Mouse (Mus musculus) monocyte, adult 59 days (primary cell): ENCODE results near the gene Spsb2. TPM values are rescaled to one million over a fixed set of nuclear protein-coding genes. Genes with fewer than 3 reads are reported as not detected.

Experiments
- total RNA-seq, 2 experiments: library from RNA; stranded (reverse); gene quantifications; one replicate each; pipeline ENCODE4 v1.2.4; 2023

Gene Spsb2
- 10 to 100 TPM; 20.4 to 20.7 TPM for total RNA-seq

GRCm38 (mm10) chr6:124808358-124809012 is at the start of gene Spsb2:
Gene Spsb2, plus strand, starts transcription at chr6:124808661.

GRCm38 (mm10) chr6:124769101-124769765 is 39.2 kb upstream of the Spsb2 start, which contains the start of gene Eno2:
Gene Eno2, minus strand, starts transcription at chr6:124769673.

GRCm38 (mm10) chr6:124779222-124779983 is 29.1 kb upstream of the Spsb2 start, which contains the start of gene Lrrc23:
Gene Lrrc23, minus strand, starts transcription at chr6:124779727.

GRCm38 (mm10) chr6:124813933-124814332 is 5.5 kb downstream of the Spsb2 start, which contains the start of gene Tpi1:
Gene Tpi1, minus strand, starts transcription at chr6:124814296.

GRCm38 (mm10) chr6:124828868-124829798 is 20.7 kb downstream of the Spsb2 start, which contains the start of the genes Usp5 and Cdca3:
Gene Usp5, minus strand, starts transcription at chr6:124829484.
Gene Cdca3, plus strand, starts transcription at chr6:124829547.

GRCm38 (mm10) chr6:124840241-124841167 is 32.0 kb downstream of the Spsb2 start, which contains the start of gene Gnb3:
Gene Gnb3, minus strand, starts transcription at chr6:124840275.

GRCm38 (mm10) chr6:124856916-124857839 is 48.7 kb downstream of the Spsb2 start, which contains the start of gene P3h3:
Gene P3h3, minus strand, starts transcription at chr6:124857752.

Other genes with a start within 250 kb of the Spsb2 start
- gene C1rb, start 238.4 kb upstream of the Spsb2 start, total RNA-seq = 1 to 10 TPM in 1 of 2 experiments, under 1 TPM in 1; 0.84 to 1.1 TPM
- gene C1s2, start 172.6 kb upstream of the Spsb2 start, total RNA-seq = not detected
- 10 to 100 TPM; 40.9 to 54.4 TPM for gene Lpcat3, start 145.6 kb upstream of the Spsb2 start, total RNA-seq
- 10 to 100 TPM; 71.1 to 73.2 TPM for gene Emg1, start 96.5 kb upstream of the Spsb2 start, total RNA-seq
- gene Phb2, start 96.3 kb upstream of the Spsb2 start, total RNA-seq = 100 to 1,000 TPM; 147 to 165 TPM
- gene Ptpn6, start 69.9 kb upstream of the Spsb2 start, total RNA-seq = 100 to 1,000 TPM; 496 to 510 TPM
- 100 to 1,000 TPM; 177 to 186 TPM for gene Grcc10, start 67.3 kb upstream of the Spsb2 start, total RNA-seq
- not detected for gene Gm45234, start 52.6 kb upstream of the Spsb2 start, total RNA-seq
- gene Atn1, start 52.1 kb upstream of the Spsb2 start, total RNA-seq = 10 to 100 TPM; 23.7 to 25.1 TPM
- gene Eno2, start 39.0 kb upstream of the Spsb2 start, total RNA-seq = 1 to 10 TPM; 1.9 to 2.6 TPM
- gene Lrrc23, start 28.9 kb upstream of the Spsb2 start, total RNA-seq = not detected
- gene Tpi1, start 5.6 kb downstream of the Spsb2 start, total RNA-seq = 100 to 1,000 TPM; 110 to 111 TPM
- gene Usp5, start 20.8 kb downstream of the Spsb2 start, total RNA-seq = 10 to 100 TPM; 58.5 to 64.1 TPM
- 1 to 10 TPM; 1.2 to 3.8 TPM for gene Cdca3, start 20.9 kb downstream of the Spsb2 start, total RNA-seq
- not detected for gene Gnb3, start 31.6 kb downstream of the Spsb2 start, total RNA-seq
- 1 to 10 TPM; 2.0 to 4.1 TPM for gene P3h3, start 49.1 kb downstream of the Spsb2 start, total RNA-seq
- 1 to 10 TPM; 1.8 to 2.3 TPM for gene Gpr162, start 55.3 kb downstream of the Spsb2 start, total RNA-seq
- gene Cd4, start 79.6 kb downstream of the Spsb2 start, total RNA-seq = 10 to 100 TPM; 15.6 to 17.2 TPM
- 1 to 10 TPM; 5.9 to 8.7 TPM for gene Lag3, start 103.0 kb downstream of the Spsb2 start, total RNA-seq
- 100 to 1,000 TPM; 216 to 239 TPM for gene Ptms, start 111.4 kb downstream of the Spsb2 start, total RNA-seq
- 100 to 1,000 TPM; 124 to 137 TPM for gene Mlf2, start 122.7 kb downstream of the Spsb2 start, total RNA-seq
- gene Cops7a, start 156.9 kb downstream of the Spsb2 start, total RNA-seq = 10 to 100 TPM; 37.3 to 38.4 TPM
- 1 to 10 TPM; 3.0 to 6.9 TPM for gene Pianp, start 188.0 kb downstream of the Spsb2 start, total RNA-seq
- 100 to 1,000 TPM in 1 of 2 experiments, 10 to 100 TPM in 1; 89.1 to 103 TPM for gene Zfp384, start 200.5 kb downstream of the Spsb2 start, total RNA-seq
- 10 to 100 TPM; 76.1 to 83.5 TPM for gene Ing4, start 231.1 kb downstream of the Spsb2 start, total RNA-seq
- gene Acrbp, start 241.0 kb downstream of the Spsb2 start, total RNA-seq = 10 to 100 TPM; 16.2 to 16.5 TPM